In genomic region chr7:48843541-48843940, GRCm38 (mm10) we compare ENCODE assay signal across 20 mouse cellular contexts. TPM values are rescaled to one million over a fixed set of nuclear protein-coding genes. Genes with fewer than 3 reads are reported as not detected.
"Had no signal": no experiment of that assay in that cellular context is flagged by ENCODE, and none has a peak within 500 bp of the region (broad histone marks: within the 10 kb centered on the region; RNA-seq: fewer than 3 reads in every experiment).

No protein-coding gene starts in this region.

- H3K27ac ChIP-seq: limb, embryonic 12.5 days; limb, embryonic 15.5 days; liver, embryonic 13.5 days had no signal

- H3K4me3 ChIP-seq: limb, embryonic 12.5 days; limb, embryonic 15.5 days; liver, embryonic 13.5 days had no signal

- H3K9me3 ChIP-seq: limb, embryonic 12.5 days; limb, embryonic 15.5 days; liver, embryonic 13.5 days had no signal

- H3K36me3 ChIP-seq: limb, embryonic 12.5 days; limb, embryonic 15.5 days; liver, embryonic 13.5 days had no signal

- DNase-seq: kidney, postnatal 14 days; kidney, postnatal 4 days; left cerebral cortex, postnatal 4 days; liver, embryonic 13.5 days; lung, adult 2 months; lung, postnatal 14 days; lung, postnatal 4 days; midbrain, embryonic 14.5 days; thymus, adult 18-20 months; thymus, postnatal 36 days had no signal

- H3K27me3 ChIP-seq: limb, embryonic 12.5 days; limb, embryonic 15.5 days; liver, embryonic 13.5 days had no signal

- H3K9ac ChIP-seq: limb, embryonic 12.5 days; limb, embryonic 15.5 days; liver, embryonic 13.5 days had no signal

- H3K4me1 ChIP-seq: liver, embryonic 13.5 days had no signal

- H3K4me2 ChIP-seq: limb, embryonic 12.5 days; limb, embryonic 15.5 days; liver, embryonic 13.5 days; midbrain, embryonic 11.5 days had no signal

RNA-seq across cellular contexts. Expression of gene Csrp3, which starts 4.3 kb away (rescaled TPM):
- total RNA-seq: layer of hippocampus, adult 18-20 months; layer of hippocampus, postnatal 14 days; left cerebral cortex, postnatal 14 days; left cerebral cortex, postnatal 4 days; midbrain, postnatal 0 days had no signal
- polyA plus RNA-seq: midbrain, embryonic 11.5 days; small intestine, adult 2 months; testis, adult 2 months; urinary bladder, adult 2 months had no signal
